Mouse (Mus musculus) megakaryocyte-erythroid progenitor cell, adult 5 weeks (primary cell): ENCODE data around the gene Osbpl8. TPM values are rescaled to one million over a fixed set of nuclear protein-coding genes. Genes with fewer than 3 reads are reported as not detected.

Source experiments
- polyA plus RNA-seq: library from polyadenylated mRNA; stranded (reverse); fragments of >175 nt; gene quantifications from 2 replicates; pipeline ENCODE4 v1.2.3, GENCODE M21; 2012

The Osbpl8 gene
- polyA plus RNA-seq = 7.4 and 12.6 TPM in 2 replicates

DNA sequence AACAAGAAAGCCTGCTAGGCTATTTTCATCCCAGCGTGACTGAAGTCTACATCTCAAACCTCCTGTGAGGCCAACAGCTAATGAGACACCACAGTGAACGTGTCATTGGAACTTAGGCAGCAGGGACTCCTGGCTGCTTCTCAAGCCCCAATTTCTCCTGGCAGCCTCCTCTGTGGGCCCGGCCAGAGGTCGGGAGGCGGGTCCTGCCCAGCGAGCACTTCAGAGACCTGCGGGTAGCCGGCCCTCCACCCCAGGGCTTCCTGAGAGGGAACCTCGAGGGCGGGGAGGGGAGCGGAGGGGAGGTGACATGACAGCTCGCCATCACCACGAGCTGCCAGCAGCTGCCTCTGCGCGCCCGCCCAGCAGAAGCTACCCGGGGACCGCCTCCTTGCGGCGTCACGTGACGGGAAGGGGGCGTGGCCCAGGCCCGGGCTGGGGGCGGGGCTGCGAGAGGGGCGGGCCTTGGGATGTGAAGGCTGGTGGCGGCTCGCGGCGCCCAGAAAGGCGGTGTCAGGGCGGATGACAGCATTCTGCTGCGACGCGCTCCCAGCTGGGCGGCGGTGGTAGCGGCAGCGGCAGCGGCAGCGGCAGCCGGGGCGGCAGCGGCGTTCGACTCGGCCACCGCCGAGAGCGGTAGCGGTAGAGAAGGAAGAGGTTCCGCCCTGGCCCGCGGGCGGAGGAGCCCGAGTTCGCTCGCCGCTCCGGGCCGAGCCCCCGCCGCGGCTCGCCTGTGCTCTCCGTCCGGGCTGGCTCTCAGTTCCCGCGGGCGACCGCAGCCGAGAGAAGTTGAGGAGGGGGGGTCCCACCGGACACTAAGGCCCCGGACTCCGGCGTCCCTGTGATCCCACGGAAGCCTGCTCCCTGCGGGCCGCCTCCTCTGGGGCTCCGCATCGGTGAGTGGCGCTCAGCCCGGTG is at the start of gene Osbpl8:
TSS of gene Osbpl8 (plus strand) at position 449 of the 915 bp plus-strand sequence.

DNA sequence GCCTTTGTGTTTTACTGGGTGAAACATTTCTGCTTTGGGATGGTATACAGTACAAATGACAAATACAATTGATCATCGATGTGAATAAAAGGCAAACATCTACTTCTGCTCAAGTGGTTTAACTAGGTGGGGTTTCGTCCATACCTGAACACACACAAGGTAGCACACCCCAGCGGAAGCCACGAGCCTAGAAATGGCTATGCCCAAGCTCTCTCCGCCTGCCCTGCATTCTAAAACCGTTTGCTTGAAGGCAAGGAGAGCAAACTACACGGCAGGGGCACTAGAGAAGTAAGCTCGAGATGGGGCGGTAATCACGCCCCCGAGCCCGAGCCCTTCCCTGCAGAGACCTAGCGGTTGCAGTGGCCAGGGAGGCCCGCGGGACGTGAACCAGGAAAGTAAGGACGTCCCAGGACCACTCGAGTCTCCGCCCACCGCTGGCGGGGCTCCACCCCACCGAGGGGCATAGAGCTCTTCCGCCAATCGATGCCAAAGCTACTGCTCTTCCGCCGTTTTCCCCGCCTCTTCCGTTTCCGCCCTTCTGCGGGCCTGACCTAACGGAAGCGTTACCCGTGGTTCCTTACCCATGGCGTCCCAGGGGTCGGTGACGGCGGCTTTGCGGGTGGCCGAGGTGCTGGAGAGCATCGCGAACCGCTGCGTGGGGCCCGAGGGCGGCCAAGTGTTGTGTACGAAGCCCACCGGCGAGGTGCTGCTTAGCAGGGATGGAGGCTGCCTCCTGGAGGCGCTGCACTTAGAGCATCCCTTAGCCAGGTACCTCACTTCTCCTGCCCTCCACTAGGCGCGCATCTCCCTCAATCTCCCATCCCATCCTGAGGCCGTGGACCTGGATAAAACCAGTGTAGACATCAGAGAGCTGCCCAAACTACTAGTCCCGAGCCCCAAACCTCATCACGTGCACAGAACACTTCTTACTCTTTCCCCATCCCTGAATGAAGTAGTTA is 133.9 kb downstream of the Osbpl8 start, which contains the start of gene Bbs10:
TSS of gene Bbs10 (plus strand) at position 540 of the 959 bp plus-strand sequence.

Other genes with a start within 250 kb of the Osbpl8 start
- 21.0 and 30.1 TPM in 2 replicates for gene Csrp2, start 245.0 kb upstream of the Osbpl8 start, polyA plus RNA-seq
- gene Zdhhc17, start 154.6 kb upstream of the Osbpl8 start, polyA plus RNA-seq = 0.93 and 0.94 TPM in 2 replicates
- gene Bbs10, start 133.9 kb downstream of the Osbpl8 start, polyA plus RNA-seq = 0.26 and 0.32 TPM in 2 replicates